Mouse (Mus musculus): ENCODE measurements around the gene Gm815.

DNA sequence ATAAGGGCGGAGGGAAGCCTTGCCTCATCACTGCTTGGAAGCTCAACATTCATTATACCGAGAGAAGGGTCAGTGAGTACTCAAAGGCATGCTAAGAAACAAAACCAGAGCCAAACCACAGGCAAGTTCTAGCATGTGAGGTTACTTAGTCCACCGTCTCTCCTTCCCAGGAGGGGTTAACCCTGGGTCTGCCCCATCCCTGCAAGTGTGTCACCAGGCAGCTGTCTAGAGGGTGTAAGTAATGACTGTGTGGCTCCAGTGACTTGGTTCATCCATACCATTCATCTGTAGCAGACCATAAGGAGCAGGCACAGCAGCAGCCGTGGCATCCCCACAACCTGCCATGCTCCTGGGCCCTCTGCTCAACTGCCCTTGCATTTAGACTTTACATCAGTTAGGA, 5.8 kb upstream of the Gm815 start:
- TF ChIP-seq CTCF (IDR thresholded peaks at IDR 0.05; ENCODE audit: low read depth, low read length) (no peak), GATA1 (IDR thresholded peaks at IDR 0.05; ENCODE audit: borderline replicate concordance, low read length) (no peak), GATA2 (IDR thresholded peaks at IDR 0.05; ENCODE audit: borderline replicate concordance, low read depth, low read length) (no peak), TAL1 (conservative IDR thresholded peaks at IDR 0.05; ENCODE audit: low read depth, low read length) (no peak)
